8 mouse cellular contexts compared by ENCODE assay signal in the genomic region with DNA sequence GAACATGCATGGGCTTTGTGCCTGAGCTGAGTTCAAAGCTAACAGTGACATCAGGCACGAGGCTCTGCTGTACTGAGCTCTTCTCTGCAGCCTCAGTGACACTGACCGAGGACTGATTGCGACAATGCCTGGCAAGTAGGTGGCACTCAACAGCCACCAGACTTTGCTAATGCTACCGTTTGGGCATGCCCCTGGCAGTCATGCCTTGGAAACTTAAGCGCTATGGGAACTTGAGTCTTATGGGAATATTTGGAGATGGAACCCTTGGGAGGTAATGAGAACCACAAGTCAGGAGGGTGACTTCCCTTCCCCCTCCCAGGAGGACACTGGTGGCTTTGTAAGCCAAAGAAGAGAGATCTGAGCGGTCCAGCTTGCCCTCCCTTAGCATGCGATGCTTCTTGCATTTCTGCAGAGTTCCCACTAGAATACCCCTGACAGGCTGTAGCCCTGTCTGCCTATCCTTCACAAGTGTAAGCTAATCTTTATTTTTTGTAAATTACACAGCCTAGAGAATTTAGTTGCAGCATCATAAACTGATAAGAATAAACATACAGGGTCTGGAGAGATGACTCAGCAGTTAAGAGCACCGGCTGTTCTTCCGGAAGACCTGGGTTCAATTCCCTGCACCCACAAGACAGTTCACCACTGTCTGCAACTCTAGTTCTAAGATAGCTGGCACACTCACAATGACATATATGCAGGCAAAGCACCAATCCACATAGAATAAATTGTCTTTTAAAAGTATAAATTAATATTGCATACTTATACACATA.
DNase-seq lines count a peak whose midpoint lies in the region; ATAC-seq and TF ChIP-seq lines count a peak whose summit lies in the region.

No protein-coding gene starts in this region.

- peak overlapping the region; percentile 18 to 63; a peak in 2 of 4 replicates for H3K4me3 ChIP-seq in MEL (ENCODE audit: control insufficient read depth in 1 of 2, insufficient read depth in 1 of 2, low read depth in 2 of 2, low read length in 2 of 2)
- no peak overlapping the region for H3K4me3 ChIP-seq in cerebellum, adult 2 months (replicated peaks; ENCODE audit: insufficient read depth, low read depth, low read length)
- no peak overlapping the region for H3K4me3 ChIP-seq in liver, embryonic 15.5 days (replicated peaks)

- no peaks in the 10 kb centered on the region; a peak in 1 of 4 replicates for H3K36me3 ChIP-seq in MEL (ENCODE audit: control insufficient read depth in 1 of 2, insufficient read depth in 2 of 2, low read length in 2 of 2)
- H3K36me3 ChIP-seq in liver, embryonic 15.5 days (replicated peaks): no peaks in the 10 kb centered on the region

- no peak overlapping the region; the same call in 1 of the 2 replicates for H3K9ac ChIP-seq in MEL (ENCODE audit: control insufficient read depth, low read depth, low read length, poor library complexity, severe bottlenecking)
- no peak overlapping the region for H3K9ac ChIP-seq in liver, embryonic 15.5 days

- no peak overlapping the region; the same call in 1 of the 2 replicates for H3K4me2 ChIP-seq in liver, embryonic 15.5 days

- no peaks in the 10 kb centered on the region for H3K9me3 ChIP-seq in MEL (replicated peaks; ENCODE audit: insufficient read depth, low read length)
- no peaks in the 10 kb centered on the region for H3K9me3 ChIP-seq in liver, embryonic 15.5 days (replicated peaks)

- H3K79me2 ChIP-seq in MEL (ENCODE audit: control insufficient read depth, insufficient read depth, low read length, poor library complexity): no peaks in the 10 kb centered on the region; the same call in 1 of the 2 replicates

- TF ChIP-seq EP300 in MEL (IDR thresholded peaks at IDR 0.05; ENCODE audit: low read depth in 1 of 2, low read length in 2 of 2): peak; percentile 46 to 61; a peak in 3 of 4 replicates

- H3K27ac ChIP-seq in MEL (ENCODE audit: control insufficient read depth, low read depth, low read length): peak overlapping the region; percentile 9; the same call in 1 of the 2 replicates
- H3K27ac ChIP-seq in cerebellum, adult 2 months (ENCODE audit: insufficient read depth, low read length): no peak overlapping the region
- no peak overlapping the region for H3K27ac ChIP-seq in liver, embryonic 15.5 days (replicated peaks)

- H3K4me1 ChIP-seq in MEL (ENCODE audit: control insufficient read depth in 1 of 2, insufficient read depth in 2 of 2, low read length in 2 of 2): peaks cover 0 to 5% of the 10 kb centered on the region in 2 experiments; a peak in 2 of 4 replicates
- no peaks in the 10 kb centered on the region for H3K4me1 ChIP-seq in cerebellum, adult 2 months (ENCODE audit: control insufficient read depth, insufficient read depth, low read length)
- H3K4me1 ChIP-seq in liver, embryonic 15.5 days (replicated peaks): peaks cover 7% of the 10 kb centered on the region; the same call in 1 of the 2 replicates

- TF ChIP-seq RAD21 in MEL (IDR thresholded peaks at IDR 0.05; ENCODE audit: low read depth, low read length): peak; percentile 26

- peak; percentile 22 for DNase-seq in layer of hippocampus, adult 11-12 months (ENCODE audit: low spot score)
- no peak for DNase-seq in layer of hippocampus, adult 9-11 months
- peak; percentile 89 for DNase-seq in MEL (ENCODE audit: low read depth, low spot score)
- DNase-seq in cerebellum, adult 2 months: peak; percentile 26 to 45
- no peak for DNase-seq in gastrocnemius, postnatal 25 days
- no peak for DNase-seq in urinary bladder, postnatal 10 days (ENCODE audit: low spot score)

- 39% methylated on average over 9 of the region's 9 CpGs for WGBS in cerebellum, adult 2 months
- WGBS in liver, embryonic 15.5 days (ENCODE audit: insufficient replicate concordance): 23% methylated on average over 9 of the region's 9 CpGs

- H3K27me3 ChIP-seq in MEL (ENCODE audit: control insufficient read depth in 1 of 2, insufficient read depth in 2 of 2, low read length in 2 of 2): peaks cover 2 to 4% of the 10 kb centered on the region in 2 experiments; a peak in 1 of 4 replicates
- H3K27me3 ChIP-seq in cerebellum, adult 2 months (ENCODE audit: control insufficient read depth, insufficient read depth, low read length): no peaks in the 10 kb centered on the region
- H3K27me3 ChIP-seq in liver, embryonic 15.5 days: no peaks in the 10 kb centered on the region

- peak in 2 of 3 experiments; percentile 17 to 23; a peak in 2 of 6 replicates for TF ChIP-seq CTCF in MEL (IDR thresholded peaks at IDR 0.05 in 2 of 3, conservative IDR thresholded peaks at IDR 0.05 in 1 of 3; ENCODE audit: control insufficient read depth in 1 of 3, insufficient read depth in 1 of 3, low read depth in 2 of 3, low read length in 3 of 3, poor library complexity in 1 of 3, severe bottlenecking in 1 of 3)
- TF ChIP-seq CTCF in cerebellum, adult 2 months (IDR thresholded peaks at IDR 0.05; ENCODE audit: borderline replicate concordance, insufficient read depth, low read depth, low read length): peak; percentile 48; the same call in 1 of the 2 replicates

- no peak for TF ChIP-seq POLR2A in MEL (IDR thresholded peaks at IDR 0.05; ENCODE audit: control insufficient read depth in 1 of 2, insufficient read depth in 1 of 2, low read depth in 1 of 2, low read length in 2 of 2, poor library complexity in 1 of 2)
- TF ChIP-seq POLR2A in cerebellum, adult 2 months (IDR thresholded peaks at IDR 0.05; ENCODE audit: borderline replicate concordance, insufficient read depth, low read length): no peak

- ATAC-seq in liver, embryonic 15.5 days (ENCODE audit: insufficient read depth): peak; percentile 53; the same call in 1 of the 2 replicates
- ATAC-seq in activated CD4-positive, CD25-positive, alpha-beta regulatory T cell, adult 4 months: no peak

TF ChIP-seq in MEL, 35 proteins besides CTCF, POLR2A, EP300 and RAD21:
- peak; percentile 26; the same call in 1 of the 2 replicates for TF ChIP-seq TCF12 (IDR thresholded peaks at IDR 0.05; ENCODE audit: low read depth, low read length)
- peak; percentile 79 for TF ChIP-seq GABPA (IDR thresholded peaks at IDR 0.05; ENCODE audit: low read depth, low read length)
- TF ChIP-seq TBP (IDR thresholded peaks at IDR 0.05; ENCODE audit: low read depth, low read length): peak; percentile 49; the same call in 1 of the 2 replicates
- peak; percentile 40; the same call in 1 of the 2 replicates for TF ChIP-seq SIN3A (IDR thresholded peaks at IDR 0.05; ENCODE audit: low read length)
- TF ChIP-seq MAFK (IDR thresholded peaks at IDR 0.05; ENCODE audit: borderline replicate concordance, low read depth, low read length): peak; percentile 93
- TF ChIP-seq MAZ (IDR thresholded peaks at IDR 0.05; ENCODE audit: low read depth, low read length): no peak
- no peak for TF ChIP-seq MEF2A (IDR thresholded peaks at IDR 0.05; ENCODE audit: extremely low read depth, insufficient replicate concordance, low read depth, low read length, poor library complexity, severe bottlenecking)
- TF ChIP-seq SMC3 (IDR thresholded peaks at IDR 0.05; ENCODE audit: low read depth, low read length): peak; percentile 29; the same call in 1 of the 2 replicates
- TF ChIP-seq JUND (IDR thresholded peaks at IDR 0.05; ENCODE audit: low read depth, low read length): no peak
- no peak; the same call in 1 of the 2 replicates for TF ChIP-seq USF1 (IDR thresholded peaks at IDR 0.05; ENCODE audit: low read depth, low read length)
- TF ChIP-seq MXI1 (IDR thresholded peaks at IDR 0.05; ENCODE audit: low read depth, low read length): no peak
- no peak for TF ChIP-seq TAL1 (IDR thresholded peaks at IDR 0.05; ENCODE audit: low read length)
- no peak for TF ChIP-seq NRF1 (IDR thresholded peaks at IDR 0.05; ENCODE audit: insufficient read depth, low read depth, low read length, poor library complexity, severe bottlenecking)
- TF ChIP-seq ZNF384 (IDR thresholded peaks at IDR 0.05; ENCODE audit: low read depth, low read length): no peak
- no peak for TF ChIP-seq ZC3H11A (IDR thresholded peaks at IDR 0.05; ENCODE audit: low read depth, low read length)
- no peak for TF ChIP-seq POLR2AphosphoS5 (IDR thresholded peaks at IDR 0.05; ENCODE audit: borderline replicate concordance, low read depth, low read length)
- 0 out of 2 replicates have a peak, but pooled peaks have one; percentile 5 for TF ChIP-seq RCOR1 (IDR thresholded peaks at IDR 0.05; ENCODE audit: low read depth, low read length)
- no peak for TF ChIP-seq ZMIZ1 (IDR thresholded peaks at IDR 0.05; ENCODE audit: low read depth, low read length)
- no peak for TF ChIP-seq CHD1 (IDR thresholded peaks at IDR 0.05; ENCODE audit: low read depth, low read length)
- TF ChIP-seq ZKSCAN1 (IDR thresholded peaks at IDR 0.05; ENCODE audit: low read depth, low read length): no peak
- no peak for TF ChIP-seq MYB (IDR thresholded peaks at IDR 0.05; ENCODE audit: low read depth, low read length)
- TF ChIP-seq KAT2A (conservative IDR thresholded peaks at IDR 0.05; ENCODE audit: low read depth, low read length): no peak
- TF ChIP-seq ETS1 (IDR thresholded peaks at IDR 0.05; ENCODE audit: low read depth, low read length): peak; percentile 80
- TF ChIP-seq CHD2 (IDR thresholded peaks at IDR 0.05; ENCODE audit: low read length): no peak
- no peak for TF ChIP-seq USF2 (IDR thresholded peaks at IDR 0.05; ENCODE audit: borderline replicate concordance in 1 of 2, insufficient read depth in 1 of 2, low read depth in 1 of 2, low read length in 2 of 2)
- peak; percentile 70 for TF ChIP-seq GATA1 (IDR thresholded peaks at IDR 0.05; ENCODE audit: low read depth, low read length)
- 0 out of 2 replicates have a peak, but pooled peaks have one; percentile 36 for TF ChIP-seq MAX (IDR thresholded peaks at IDR 0.05; ENCODE audit: low read length)
- TF ChIP-seq BHLHE40 (IDR thresholded peaks at IDR 0.05; ENCODE audit: borderline replicate concordance, low read depth, low read length): no peak
- TF ChIP-seq ELF1 (IDR thresholded peaks at IDR 0.05; ENCODE audit: low read depth, low read length): 0 out of 2 replicates have a peak, but pooled peaks have one; percentile 53
- no peak for TF ChIP-seq NELFE (IDR thresholded peaks at IDR 0.05; ENCODE audit: low read depth, low read length)
- TF ChIP-seq HCFC1 (IDR thresholded peaks at IDR 0.05; ENCODE audit: low read depth, low read length): peak; percentile 38; the same call in 1 of the 2 replicates
- TF ChIP-seq POLR2AphosphoS2 (IDR thresholded peaks at IDR 0.05; ENCODE audit: low read length): no peak

Comparison
In these comparisons a context has a peak if more than half of its experiments do, and no peak if none do; other contexts are left out.
1. DNase-seq: peak in layer of hippocampus, adult 11-12 months (single experiment), MEL (single experiment) and cerebellum, adult 2 months (2 of 2); none in layer of hippocampus, adult 9-11 months (single experiment), gastrocnemius, postnatal 25 days (single experiment) and urinary bladder, postnatal 10 days (single experiment).
2. H3K4me3 ChIP-seq: peak in MEL (2 of 2); none in cerebellum, adult 2 months (single experiment) and liver, embryonic 15.5 days (single experiment).